Mouse (Mus musculus) heart, embryonic 16.5 days (tissue): ENCODE results near the gene Dtx3. TPM values are rescaled to one million over a fixed set of nuclear protein-coding genes. Genes with fewer than 3 reads are reported as not detected.
A peak's percentile ranks its signal among the peaks of the same experiment; 100 is the strongest.

Experiments
- ATAC-seq: fragments of 200-750 bp; cut with Nextera tagmentation; replicated peaks from 2 replicates; pipeline ENCODE4 v1.8.0; 2017; ENCODE audit warnings: moderate number of reproducible peaks; ENCODE audit not compliant: insufficient read depth, low FRiP score; ENCODE audit errors: extremely low read depth
- H3K27ac ChIP-seq: fragments of 300-500 bp; sonication (generic); 2 replicates; pipeline ENCODE4 v1.5.1; 2014; ENCODE audit warnings: mild to moderate bottlenecking, low read length, control low read depth, moderate library complexity
- H3K27me3 ChIP-seq: fragments of 300-500 bp; sonication (generic); 2 replicates; pipeline ENCODE4 v1.6.1; 2014; ENCODE audit warnings: low read length, mixed read lengths; ENCODE audit not compliant: control insufficient read depth, insufficient read depth
- H3K36me3 ChIP-seq: fragments of 300-500 bp; sonication (generic); 2 replicates; pipeline ENCODE4 v1.6.1; 2014; ENCODE audit not compliant: control insufficient read depth, insufficient read depth
- H3K4me1 ChIP-seq: fragments of 300-500 bp; sonication (generic); 2 replicates; pipeline ENCODE4 v1.6.1; 2014; ENCODE audit warnings: low read length, mixed read lengths; ENCODE audit not compliant: control insufficient read depth, insufficient read depth
- H3K4me2 ChIP-seq: fragments of 300-500 bp; sonication (generic); 2 replicates; pipeline ENCODE4 v1.6.1; 2014; ENCODE audit warnings: low read depth, mild to moderate bottlenecking, control low read depth, low read length
- H3K4me3 ChIP-seq: fragments of 300-500 bp; sonication (generic); 2 replicates; pipeline ENCODE4 v1.5.1; 2014; ENCODE audit warnings: mild to moderate bottlenecking, control low read depth, low read length
- H3K9ac ChIP-seq: fragments of 300-500 bp; sonication (generic); 2 replicates; pipeline ENCODE4 v1.6.1; 2014; ENCODE audit warnings: low read length, control low read depth
- H3K9me3 ChIP-seq: fragments of 300-500 bp; sonication (generic); replicated peaks from 2 replicates; pipeline ENCODE4 v1.6.1; 2016; ENCODE audit warnings: low read length; ENCODE audit not compliant: control insufficient read depth
- WGBS: fragments of 180-500 bp; shearing (Covaris S2); extraction: QIAGEN DNeasy Blood & Tissue Kit; methylation state at CpG from one replicate; pipeline ENCODE4 v1.1.7; 2014; 5-methylcytosine and 5-hydroxymethylcytosine counted together
- polyA plus RNA-seq: library from polyadenylated mRNA; unstranded; fragments of >200 nt; fragmentation: Nextera tagmentation; extraction: Ambion mirVana; gene quantifications from 2 replicates; pipeline ENCODE4 v1.2.1, GENCODE M21; 2015

The Dtx3 gene
- polyA plus RNA-seq, 1 experiment from 2014 or later = 69.9 TPM

DNA sequence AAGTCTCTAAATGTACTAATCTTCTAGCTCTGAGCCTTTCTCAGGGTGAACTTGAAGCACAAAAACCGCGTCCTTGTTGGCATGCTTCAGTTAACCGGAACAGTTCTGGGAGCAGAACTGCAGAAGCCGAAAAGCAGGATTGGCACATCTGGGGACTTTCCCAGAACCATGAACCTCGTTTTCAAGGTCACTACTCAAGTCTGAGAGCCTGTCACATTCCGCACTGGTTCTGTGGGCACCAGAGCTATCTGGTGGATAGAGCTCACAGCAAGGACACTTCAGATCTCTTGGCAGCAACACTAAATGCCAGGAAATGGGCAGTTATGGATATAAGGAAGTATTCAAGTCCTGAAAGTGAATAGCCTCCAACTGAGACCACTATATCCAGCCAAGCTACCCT is 48.4 kb downstream of the Dtx3 start:
- no peaks in the 10 kb centered on the region for H3K36me3 ChIP-seq
- no peak overlapping the region for H3K4me2 ChIP-seq
- 59% methylated on average over 6 of the region's 6 CpGs for WGBS
- no peak overlapping the region for H3K4me3 ChIP-seq
- H3K27ac ChIP-seq = peak overlapping the region; percentile 37; the same call in 1 of the 2 replicates
- H3K9ac ChIP-seq = no peak overlapping the region
- H3K4me1 ChIP-seq = peaks cover 4% of the 10 kb centered on the region; the same call in 1 of the 2 replicates
- ATAC-seq = no peak
- no peaks in the 10 kb centered on the region for H3K9me3 ChIP-seq
- H3K27me3 ChIP-seq = no peaks in the 10 kb centered on the region

DNA sequence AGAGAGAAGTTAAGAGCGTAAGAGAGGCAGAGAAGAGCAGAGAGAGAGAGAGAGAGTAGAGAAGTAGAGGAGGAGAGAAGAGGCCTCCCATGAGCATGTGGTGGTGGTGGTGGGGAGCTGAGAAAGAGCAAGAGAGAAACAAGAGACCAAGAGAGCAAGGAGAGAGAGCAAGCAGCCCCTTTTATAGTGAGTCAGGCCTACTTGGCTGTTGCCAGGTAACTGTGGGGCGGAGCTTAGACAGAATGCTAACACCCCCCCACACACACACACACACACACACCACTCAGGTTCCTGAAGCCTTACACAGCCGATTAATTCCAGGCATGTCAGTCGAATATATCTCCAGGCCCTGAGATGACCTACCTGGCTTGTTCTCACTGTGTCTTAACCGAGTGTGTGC is 50.2 kb downstream of the Dtx3 start:
- WGBS = 78% methylated on average over 5 of the region's 5 CpGs
- no peak overlapping the region for H3K4me2 ChIP-seq

DNA sequence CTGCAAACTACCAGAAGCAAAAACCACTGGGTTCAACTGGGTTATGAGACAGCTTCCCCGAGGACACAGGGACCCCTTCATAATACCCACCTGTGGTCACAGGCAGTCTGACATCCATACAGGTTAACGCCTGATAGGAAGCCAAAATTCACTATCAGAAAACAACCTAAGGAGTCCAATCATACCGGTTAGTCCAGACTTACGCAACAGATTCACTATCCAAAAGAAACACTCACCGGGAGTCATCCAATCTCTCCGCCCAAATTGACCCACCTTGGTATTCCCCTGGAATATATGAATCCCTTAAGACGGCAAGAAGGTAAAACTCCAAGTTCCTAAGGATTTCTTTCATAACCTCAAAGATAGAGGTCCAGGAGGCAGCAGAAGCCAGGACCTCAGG is 51.0 kb downstream of the Dtx3 start:
- no peak overlapping the region for H3K9ac ChIP-seq

More for the DNA sequence above, 50.2 kb downstream of the Dtx3 start:
- Histone ChIP-seq H3K27ac (no peak overlapping the region), H3K36me3 (no peaks in the 10 kb centered on the region), H3K27me3 (no peaks in the 10 kb centered on the region), H3K4me3 (no peak overlapping the region), H3K4me1 (peaks cover 4% of the 10 kb centered on the region; the same call in 1 of the 2 replicates), H3K9ac (no peak overlapping the region), H3K9me3 (no peaks in the 10 kb centered on the region)
- ATAC-seq = no peak

DNA sequence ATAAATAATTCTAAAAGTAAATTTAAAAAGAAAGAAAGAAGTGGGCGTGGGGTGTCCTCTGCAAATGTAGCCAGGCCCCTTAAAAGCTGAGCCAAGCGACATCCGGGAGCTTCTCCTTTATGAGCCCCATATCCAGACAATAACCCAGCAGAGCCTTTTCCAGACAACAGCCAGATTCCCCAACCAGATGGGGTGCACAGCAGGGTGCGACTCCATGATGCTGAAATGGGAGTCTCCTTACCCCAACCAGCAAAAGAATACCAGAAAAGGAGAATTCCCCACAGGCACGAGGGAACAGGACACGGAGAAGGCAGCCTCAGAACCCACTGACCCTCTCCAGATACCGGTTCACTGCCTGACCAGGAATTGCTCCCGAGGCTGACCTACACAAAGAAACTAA is 52.3 kb downstream of the Dtx3 start:
- Histone ChIP-seq H3K9ac (no peak overlapping the region), H3K4me3 (no peak overlapping the region), H3K27ac (no peak overlapping the region), H3K4me2 (no peak overlapping the region), H3K36me3 (no peaks in the 10 kb centered on the region), H3K4me1 (peaks cover 4% of the 10 kb centered on the region; the same call in 1 of the 2 replicates), H3K27me3 (no peaks in the 10 kb centered on the region), H3K9me3 (no peaks in the 10 kb centered on the region; the same call in 1 of the 2 replicates)
- no peak for ATAC-seq
- 85% methylated on average over 8 of the region's 8 CpGs for WGBS

More for the DNA sequence above, 51.0 kb downstream of the Dtx3 start:
- ATAC-seq = no peak
- Histone ChIP-seq H3K4me3 (no peak overlapping the region), H3K4me2 (no peak overlapping the region), H3K27ac (no peak overlapping the region; the same call in 1 of the 2 replicates), H3K9me3 (no peaks in the 10 kb centered on the region; the same call in 1 of the 2 replicates), H3K36me3 (no peaks in the 10 kb centered on the region), H3K27me3 (no peaks in the 10 kb centered on the region), H3K4me1 (peaks cover 4% of the 10 kb centered on the region; the same call in 1 of the 2 replicates)
- WGBS = 90% methylated on average over 7 of the region's 7 CpGs

DNA sequence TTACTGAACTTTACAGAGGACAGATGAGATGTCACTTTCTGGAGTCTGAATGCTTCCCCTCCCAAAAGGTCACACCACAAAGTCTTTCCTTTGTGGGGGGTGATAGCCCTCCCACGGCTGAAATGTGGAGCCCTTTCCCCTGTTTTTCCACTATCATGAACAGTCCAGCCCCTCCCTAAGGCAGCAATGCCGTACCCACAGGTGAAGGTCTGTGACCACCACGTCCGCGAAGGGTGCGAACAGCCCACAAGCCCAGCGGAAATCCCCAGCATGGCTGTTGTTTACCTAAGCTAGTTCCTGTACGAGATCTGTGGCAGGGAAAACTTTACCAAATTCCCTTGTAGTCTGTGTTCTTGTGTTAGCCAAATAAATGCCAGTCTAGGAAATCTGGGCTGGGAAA is 54.0 kb downstream of the Dtx3 start:
- H3K9me3 ChIP-seq = no peaks in the 10 kb centered on the region; the same call in 1 of the 2 replicates
- no peaks in the 10 kb centered on the region for H3K27me3 ChIP-seq
- no peak for ATAC-seq
- H3K4me2 ChIP-seq = no peak overlapping the region
- H3K9ac ChIP-seq = no peak overlapping the region
- H3K36me3 ChIP-seq = no peaks in the 10 kb centered on the region
- no peak overlapping the region for H3K27ac ChIP-seq
- H3K4me3 ChIP-seq = no peak overlapping the region
- WGBS = 58% methylated on average over 8 of the region's 8 CpGs
- no peaks in the 10 kb centered on the region for H3K4me1 ChIP-seq

DNA sequence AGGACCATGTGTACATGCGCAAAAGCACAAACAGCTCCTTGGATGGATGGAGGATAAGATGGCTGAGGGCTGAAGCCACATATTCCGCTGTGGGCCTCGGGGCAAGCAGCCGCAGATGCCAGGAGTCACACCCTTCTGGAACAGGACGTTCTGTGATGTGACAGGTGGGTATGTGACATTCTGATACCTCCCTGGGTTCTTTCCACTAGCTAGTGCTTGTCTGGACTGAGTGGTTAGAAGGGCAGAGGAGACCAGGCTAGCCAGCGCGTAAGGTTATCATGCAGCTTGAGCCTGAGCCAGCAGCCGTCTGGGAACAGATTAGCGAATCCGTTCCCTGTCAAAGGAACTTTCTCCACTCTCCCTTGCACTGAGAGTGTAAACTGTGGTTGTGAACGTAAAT is 54.6 kb downstream of the Dtx3 start:
- Histone ChIP-seq H3K4me1 (no peaks in the 10 kb centered on the region), H3K4me3 (no peak overlapping the region), H3K4me2 (no peak overlapping the region), H3K9me3 (no peaks in the 10 kb centered on the region; the same call in 1 of the 2 replicates), H3K27ac (no peak overlapping the region), H3K27me3 (no peaks in the 10 kb centered on the region), H3K9ac (no peak overlapping the region), H3K36me3 (no peaks in the 10 kb centered on the region)
- WGBS = 65% methylated on average over 11 of the region's 11 CpGs
- ATAC-seq = no peak

Other genes with a start within 250 kb of the Dtx3 start
- 38.2 and 41.8 TPM in 2 replicates for gene Ctdsp2, start 217.0 kb downstream of the Dtx3 start, polyA plus RNA-seq
- 0.27 and 0.84 TPM in 2 replicates for gene Avil, start 195.0 kb downstream of the Dtx3 start, polyA plus RNA-seq
- 89.3 and 93.4 TPM in 2 replicates for gene Tsfm, start 164.9 kb downstream of the Dtx3 start, polyA plus RNA-seq
- 28.3 and 30.6 TPM in 2 replicates for gene Mettl1, start 154.3 kb downstream of the Dtx3 start, polyA plus RNA-seq
- gene Eef1akmt3, start 154.2 kb downstream of the Dtx3 start, polyA plus RNA-seq = 0.16 and 0.37 TPM in 2 replicates
- gene Cyp27b1, start 147.5 kb downstream of the Dtx3 start, polyA plus RNA-seq = 0.08 and 0.14 TPM in 2 replicates
- gene March9, start 135.5 kb downstream of the Dtx3 start, polyA plus RNA-seq = 0.12 and 0.32 TPM in 2 replicates
- gene Cdk4, start 132.2 kb downstream of the Dtx3 start, polyA plus RNA-seq = 834 and 885 TPM in 2 replicates
- 110 and 112 TPM in 2 replicates for gene Tspan31, start 125.5 kb downstream of the Dtx3 start, polyA plus RNA-seq
- gene Agap2, start 120.4 kb downstream of the Dtx3 start, polyA plus RNA-seq = 0.32 and 0.42 TPM in 2 replicates
- gene Os9, start 74.6 kb downstream of the Dtx3 start, polyA plus RNA-seq = 55.9 and 57.5 TPM in 2 replicates
- gene B4galnt1, start 30.5 kb downstream of the Dtx3 start, polyA plus RNA-seq = 3.4 and 6.5 TPM in 2 replicates
- gene Slc26a10, start 15.1 kb downstream of the Dtx3 start, polyA plus RNA-seq = 16.2 and 17.6 TPM in 2 replicates
- 26.0 and 27.0 TPM in 2 replicates for gene Arhgef25, start 5.6 kb downstream of the Dtx3 start, polyA plus RNA-seq
- gene Pip4k2c, start 15.9 kb upstream of the Dtx3 start, polyA plus RNA-seq = 26.3 and 27.2 TPM in 2 replicates
- 0.36 and 0.70 TPM in 2 replicates for gene Kif5a, start 67.6 kb upstream of the Dtx3 start, polyA plus RNA-seq
- 148 and 152 TPM in 2 replicates for gene Dctn2, start 70.6 kb upstream of the Dtx3 start, polyA plus RNA-seq
- 11.4 and 11.7 TPM in 2 replicates for gene Mbd6, start 93.3 kb upstream of the Dtx3 start, polyA plus RNA-seq
- gene Mars, start 116.1 kb upstream of the Dtx3 start, polyA plus RNA-seq = 80.4 and 81.2 TPM in 2 replicates
- 7.5 and 15.9 TPM in 2 replicates for gene Arhgap9, start 126.2 kb upstream of the Dtx3 start, polyA plus RNA-seq
- 0.91 and 1.4 TPM in 2 replicates for gene Gli1, start 146.2 kb upstream of the Dtx3 start, polyA plus RNA-seq
- 0.04 TPM in 1 of 2 replicates, not detected in the other for gene Inhbe, start 158.7 kb upstream of the Dtx3 start, polyA plus RNA-seq
- gene Inhbc, start 174.7 kb upstream of the Dtx3 start, polyA plus RNA-seq = not detected in 2 replicates
- gene R3hdm2, start 184.6 kb upstream of the Dtx3 start, polyA plus RNA-seq = 22.6 and 29.9 TPM in 2 replicates